9 mouse cellular contexts compared by ENCODE assay signal in the genomic region with DNA sequence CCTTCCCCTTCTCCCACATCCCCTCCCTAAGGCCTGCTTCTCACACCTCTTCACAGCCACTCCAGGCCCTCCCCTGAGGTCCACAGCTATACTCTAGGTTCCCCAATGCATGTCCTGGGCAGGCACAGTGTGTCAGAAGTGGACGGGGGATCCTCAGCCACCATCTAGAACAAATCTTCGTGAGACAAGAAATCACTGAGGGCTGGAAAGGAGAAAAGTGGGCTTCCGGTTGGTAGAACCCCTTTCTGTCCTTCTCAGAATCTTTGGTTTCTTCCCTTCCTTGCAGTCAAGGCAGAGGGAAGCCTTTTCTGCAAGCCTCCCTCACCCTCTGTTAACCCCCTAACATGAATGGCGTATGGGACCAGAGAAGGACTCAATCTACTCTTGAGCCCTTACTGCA. TPM values are rescaled to one million over a fixed set of nuclear protein-coding genes. Genes with fewer than 3 reads are reported as not detected.
A peak's percentile ranks its signal among the peaks of the same experiment; 100 is the strongest.
DNase-seq lines count a peak whose midpoint lies in the region; ATAC-seq and TF ChIP-seq lines count a peak whose summit lies in the region.
"Had no signal": no experiment of that assay in that cellular context is flagged by ENCODE, and none has a peak within 500 bp of the region (broad histone marks: within the 10 kb centered on the region; RNA-seq: fewer than 3 reads in every experiment).

No protein-coding gene starts in this region.

- H3K4me2 ChIP-seq in kidney, embryonic 15.5 days = peak overlapping the region; percentile 56
- no peak overlapping the region for H3K4me2 ChIP-seq in kidney, embryonic 14.5 days (replicated peaks; ENCODE audit: low read depth, low read length)

- TF ChIP-seq CTCF in testis, adult 2 months (IDR thresholded peaks at IDR 0.05; ENCODE audit: control insufficient read depth, insufficient read depth, insufficient replicate concordance, low read depth, low read length) = no peak

- no peak for TF ChIP-seq POLR2A in testis, adult 2 months (IDR thresholded peaks at IDR 0.05; ENCODE audit: control insufficient read depth, low read depth, low read length)

- DNase-seq in testis, postnatal 14 days (ENCODE audit: low spot score) = no peak
- no peak for DNase-seq in limb, embryonic 10.5 days (ENCODE audit: low spot score)
- no peak for DNase-seq in liver
- no peak for DNase-seq in spleen, adult 18-20 months
- DNase-seq: cerebellum, postnatal 25 days; lung, adult 2 months had no signal

- H3K27ac ChIP-seq in kidney, embryonic 15.5 days = no peak overlapping the region
- no peak overlapping the region for H3K27ac ChIP-seq in kidney, embryonic 14.5 days (ENCODE audit: low read depth, low read length)
- H3K27ac ChIP-seq in testis, adult 2 months (ENCODE audit: control insufficient read depth, insufficient read depth, low read depth, low read length) = no peak overlapping the region
- H3K27ac ChIP-seq in limb, embryonic 10.5 days = 0 out of 2 replicates have a peak overlapping the region, but pooled peaks have one; percentile 42

- no peaks in the 10 kb centered on the region for H3K9me3 ChIP-seq in kidney, embryonic 15.5 days (replicated peaks)
- no peaks in the 10 kb centered on the region for H3K9me3 ChIP-seq in kidney, embryonic 14.5 days (ENCODE audit: control insufficient read depth, low read length)
- no peaks in the 10 kb centered on the region for H3K9me3 ChIP-seq in limb, embryonic 10.5 days (replicated peaks)

- no peak overlapping the region for H3K9ac ChIP-seq in kidney, embryonic 15.5 days
- no peak overlapping the region for H3K9ac ChIP-seq in kidney, embryonic 14.5 days (ENCODE audit: low read depth, low read length)

- 66% methylated on average over 4 of the region's 4 CpGs for WGBS in kidney, embryonic 15.5 days
- WGBS in kidney, embryonic 14.5 days = 75% methylated on average over 4 of the region's 4 CpGs
- WGBS in limb, embryonic 10.5 days = 55% methylated on average over 4 of the region's 4 CpGs

- peaks cover 84% of the 10 kb centered on the region for H3K27me3 ChIP-seq in kidney, embryonic 15.5 days
- peaks cover 60% of the 10 kb centered on the region for H3K27me3 ChIP-seq in kidney, embryonic 14.5 days (ENCODE audit: control insufficient read depth, insufficient read depth, low read length)
- no peaks in the 10 kb centered on the region for H3K27me3 ChIP-seq in testis, adult 2 months (ENCODE audit: control insufficient read depth, insufficient read depth, low read length)
- peaks cover 99% of the 10 kb centered on the region for H3K27me3 ChIP-seq in limb, embryonic 10.5 days (ENCODE audit: low read depth, poor library complexity, severe bottlenecking)

- no peak overlapping the region for H3K4me3 ChIP-seq in kidney, embryonic 15.5 days (replicated peaks)
- no peak overlapping the region for H3K4me3 ChIP-seq in kidney, embryonic 14.5 days (ENCODE audit: low read length)
- peak overlapping the region; percentile 28 for H3K4me3 ChIP-seq in testis, adult 2 months (ENCODE audit: control insufficient read depth, low read depth, low read length)
- peak overlapping the region; percentile 39; the same call in 1 of the 2 replicates for H3K4me3 ChIP-seq in limb, embryonic 10.5 days

- no peak for ATAC-seq in kidney, embryonic 15.5 days (replicated peaks; ENCODE audit: low FRiP score)
- no peak for ATAC-seq in kidney, embryonic 14.5 days (ENCODE audit: low FRiP score, low TSS enrichment)

- peaks cover 47% of the 10 kb centered on the region for H3K4me1 ChIP-seq in kidney, embryonic 15.5 days
- H3K4me1 ChIP-seq in kidney, embryonic 14.5 days (ENCODE audit: control insufficient read depth, insufficient read depth, low read length) = peaks cover 26% of the 10 kb centered on the region
- H3K4me1 ChIP-seq in testis, adult 2 months (ENCODE audit: control insufficient read depth, insufficient read depth, low read length) = peaks cover 19% of the 10 kb centered on the region
- H3K4me1 ChIP-seq in limb, embryonic 10.5 days = peaks cover 50% of the 10 kb centered on the region

- no peaks in the 10 kb centered on the region for H3K36me3 ChIP-seq in kidney, embryonic 15.5 days
- H3K36me3 ChIP-seq in kidney, embryonic 14.5 days (ENCODE audit: control insufficient read depth, insufficient read depth, low read length) = no peaks in the 10 kb centered on the region
- H3K36me3 ChIP-seq in testis, adult 2 months (ENCODE audit: control insufficient read depth, insufficient read depth, low read length) = no peaks in the 10 kb centered on the region
- H3K36me3 ChIP-seq in limb, embryonic 10.5 days = no peaks in the 10 kb centered on the region

RNA-seq across cellular contexts. Expression of gene Rtn4rl2, which starts 2.6 kb away (rescaled TPM):
- polyA plus RNA-seq in kidney, embryonic 15.5 days (2015; fragmentation: Nextera tagmentation; extraction: Ambion mirVana) = 1.2 and 1.6 TPM in 2 replicates
- 1.6 and 2.1 TPM in 2 replicates for polyA plus RNA-seq in kidney, embryonic 14.5 days (2014; fragmentation: Nextera tagmentation; extraction: Ambion mirVana)
- 2.4 and 2.7 TPM in 2 replicates for polyA plus RNA-seq in testis, adult 2 months (2012; rRNA removed)
- polyA plus RNA-seq in limb, embryonic 10.5 days (2016; fragmentation: Nextera tagmentation; extraction: Ambion mirVana) = 0.74 and 1.0 TPM in 2 replicates

RNA-seq across cellular contexts. Expression of gene Slc43a1, which starts 45.3 kb away (rescaled TPM):
- polyA plus RNA-seq in kidney, embryonic 15.5 days (2015; fragmentation: Nextera tagmentation; extraction: Ambion mirVana) = 16.5 and 20.7 TPM in 2 replicates
- polyA plus RNA-seq in kidney, embryonic 14.5 days (2014; fragmentation: Nextera tagmentation; extraction: Ambion mirVana) = 15.5 and 19.4 TPM in 2 replicates
- polyA plus RNA-seq in testis, adult 2 months (2012; rRNA removed) = 0.63 and 1.00 TPM in 2 replicates
- 36.6 and 42.6 TPM in 2 replicates for polyA plus RNA-seq in limb, embryonic 10.5 days (2016; fragmentation: Nextera tagmentation; extraction: Ambion mirVana)

RNA-seq across cellular contexts. Expression of gene Slc43a3, which starts 52.4 kb away (rescaled TPM):
- 52.4 and 56.3 TPM in 2 replicates for polyA plus RNA-seq in kidney, embryonic 15.5 days (2015; fragmentation: Nextera tagmentation; extraction: Ambion mirVana)
- 41.1 and 53.7 TPM in 2 replicates for polyA plus RNA-seq in kidney, embryonic 14.5 days (2014; fragmentation: Nextera tagmentation; extraction: Ambion mirVana)
- 4.6 and 4.8 TPM in 2 replicates for polyA plus RNA-seq in testis, adult 2 months (2012; rRNA removed)
- polyA plus RNA-seq in limb, embryonic 10.5 days (2016; fragmentation: Nextera tagmentation; extraction: Ambion mirVana) = 30.4 and 32.8 TPM in 2 replicates

RNA-seq across cellular contexts. Expression of gene Timm10, which starts 57.1 kb away (rescaled TPM):
- polyA plus RNA-seq in kidney, embryonic 15.5 days (2015; fragmentation: Nextera tagmentation; extraction: Ambion mirVana) = 54.2 and 54.4 TPM in 2 replicates
- polyA plus RNA-seq in kidney, embryonic 14.5 days (2014; fragmentation: Nextera tagmentation; extraction: Ambion mirVana) = 65.3 and 79.4 TPM in 2 replicates
- polyA plus RNA-seq in testis, adult 2 months (2012; rRNA removed) = 23.3 and 28.5 TPM in 2 replicates
- polyA plus RNA-seq in limb, embryonic 10.5 days (2016; fragmentation: Nextera tagmentation; extraction: Ambion mirVana) = 64.5 and 71.0 TPM in 2 replicates

Comparison
In these comparisons a context has a peak if more than half of its experiments do, and no peak if none do; other contexts are left out.
1. H3K4me3 ChIP-seq: peak in testis, adult 2 months (single experiment) and limb, embryonic 10.5 days (single experiment); none in kidney, embryonic 15.5 days (single experiment) and kidney, embryonic 14.5 days (single experiment).